Mouse (Mus musculus) thymus, postnatal 14 days (tissue): Measurements from ENCODE around the gene Cntnap5c.
"Not testable (repeated sequence)": the region's sequence is repeated elsewhere in the genome, so short reads cannot be mapped to it uniquely, and the experiment has no call there.

Experiments
- DNase-seq: peaks from one replicate; pipeline ENCODE4 v3.0.0; 2021

Cntnap5c gene

GRCm38 (mm10) chr17:57768622-57769610, at the start of gene Cntnap5c:
Cntnap5c (plus strand) TSS chr17:57769570.
- peak; percentile 2 for DNase-seq

- no peak for DNase-seq
These were observed 27.3 kb upstream of the Cntnap5c start, which contains the start of gene Gm21834 for GRCm38 (mm10) chr17:57742119-57742518. Gm21834 (minus strand) TSS chr17:57742219.

GRCm38 (mm10) chr17:57758033-57758432, 11.3 kb upstream of the Cntnap5c start:
- DNase-seq: no peak

GRCm38 (mm10) chr17:57767306-57767705, 2.1 kb upstream of the Cntnap5c start:
- DNase-seq: no peak

- no peak for DNase-seq
These were observed 1.5 kb downstream of the Cntnap5c start for GRCm38 (mm10) chr17:57770904-57771303.

- DNase-seq: no peak
These were observed 18.9 kb downstream of the Cntnap5c start for GRCm38 (mm10) chr17:57788161-57788799.

GRCm38 (mm10) chr17:57795408-57795807, 26.0 kb downstream of the Cntnap5c start:
- DNase-seq: no peak

- no peak for DNase-seq
These were observed 27.4 kb downstream of the Cntnap5c start for GRCm38 (mm10) chr17:57796668-57797311.

- DNase-seq: no peak
These were observed 30.1 kb downstream of the Cntnap5c start for GRCm38 (mm10) chr17:57799414-57799985.

GRCm38 (mm10) chr17:57801180-57801579, 31.8 kb downstream of the Cntnap5c start:
- no peak for DNase-seq

GRCm38 (mm10) chr17:57837090-57837971, 68.0 kb downstream of the Cntnap5c start:
- no peak for DNase-seq

GRCm38 (mm10) chr17:57855811-57856210, 86.4 kb downstream of the Cntnap5c start:
- DNase-seq: not testable (repeated sequence)

GRCm38 (mm10) chr17:57865996-57866395, 96.6 kb downstream of the Cntnap5c start:
- no peak for DNase-seq

GRCm38 (mm10) chr17:57887742-57888389, 118.5 kb downstream of the Cntnap5c start:
- no peak for DNase-seq

GRCm38 (mm10) chr17:57911770-57912293, 142.5 kb downstream of the Cntnap5c start:
- no peak for DNase-seq

GRCm38 (mm10) chr17:57984230-57984629, 214.9 kb downstream of the Cntnap5c start:
- no peak for DNase-seq

GRCm38 (mm10) chr17:57988420-57988819, 219.1 kb downstream of the Cntnap5c start:
- DNase-seq: no peak

- no peak for DNase-seq
These were observed 227.1 kb downstream of the Cntnap5c start for GRCm38 (mm10) chr17:57996461-57996860.

- DNase-seq: no peak
These were observed 229.7 kb downstream of the Cntnap5c start for GRCm38 (mm10) chr17:57999080-57999479.

GRCm38 (mm10) chr17:58002845-58003244, 233.5 kb downstream of the Cntnap5c start:
- DNase-seq: no peak

GRCm38 (mm10) chr17:58003322-58003721, 234.0 kb downstream of the Cntnap5c start:
- DNase-seq: no peak
